Mouse (Mus musculus): Measurements from ENCODE around the gene Ccn2. TPM values are rescaled to one million over a fixed set of nuclear protein-coding genes. Genes with fewer than 3 reads are reported as not detected.

Gene Ccn2
- polyA plus RNA-seq, 1 experiment from 2014 or later: 3.3 TPM

DNA sequence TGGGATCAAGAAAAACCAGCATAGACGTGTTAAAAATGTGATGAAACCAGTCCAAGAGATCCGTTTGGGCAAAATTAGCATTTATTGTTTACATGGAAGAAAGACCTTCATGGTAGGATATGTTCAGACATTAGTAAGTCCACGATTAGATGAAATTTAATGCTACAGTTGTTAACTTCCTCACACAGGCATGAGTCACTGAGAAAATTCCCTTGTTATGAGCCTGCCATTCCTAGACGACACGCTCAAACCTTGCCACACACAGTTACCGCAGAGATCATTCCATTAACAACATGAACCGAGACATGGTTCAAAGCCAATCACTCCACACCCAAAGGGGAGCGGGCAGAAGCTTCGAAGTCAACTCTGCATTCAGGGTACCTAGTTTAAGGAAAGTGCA is 6.0 kb upstream of the Ccn2 start:
- Histone ChIP-seq H3K27me3 (ENCODE audit: control insufficient read depth, insufficient read depth, low read length) (no peaks in the 10 kb centered on the region), H3K27ac (no peak overlapping the region), H3K36me3 (replicated peaks; ENCODE audit: control insufficient read depth, insufficient read depth) (no peaks in the 10 kb centered on the region), H3K4me2 (replicated peaks) (no peak overlapping the region), H3K4me3 (replicated peaks; ENCODE audit: low read length) (no peak overlapping the region), H3K9ac (no peak overlapping the region), H3K4me1 (replicated peaks; ENCODE audit: control insufficient read depth, insufficient read depth, low read length) (no peaks in the 10 kb centered on the region), H3K9me3 (ENCODE audit: control insufficient read depth, low read length) (no peaks in the 10 kb centered on the region)
- 92% methylated on average over 9 of the region's 9 CpGs for WGBS
- ATAC-seq (ENCODE audit: low FRiP score) (no peak), DNase-seq (ENCODE audit: low spot score) (no peak)

DNA sequence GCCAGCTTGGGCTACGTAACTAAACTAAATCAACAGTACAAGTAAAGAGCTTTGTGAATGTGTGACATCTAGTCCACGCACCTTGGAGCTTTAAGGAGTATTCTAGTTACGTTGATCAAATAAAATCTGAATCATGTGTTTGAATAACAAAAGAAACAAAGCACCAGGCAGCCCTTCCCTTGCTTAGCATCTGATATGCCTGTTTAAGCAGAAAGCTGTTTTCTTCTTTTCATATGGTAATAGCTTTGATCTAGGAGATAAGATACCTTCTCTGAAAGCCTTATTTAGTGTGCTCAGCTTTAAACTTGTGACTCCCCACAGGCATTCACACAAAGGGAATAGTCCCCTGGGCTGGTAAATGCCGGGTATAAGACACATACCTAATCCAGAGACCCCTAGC is 4.7 kb upstream of the Ccn2 start:
- no peak for DNase-seq (ENCODE audit: low spot score)
- H3K4me1 ChIP-seq (replicated peaks; ENCODE audit: control insufficient read depth, insufficient read depth, low read length): no peaks in the 10 kb centered on the region
- H3K9ac ChIP-seq: no peak overlapping the region
- H3K27me3 ChIP-seq (ENCODE audit: control insufficient read depth, insufficient read depth, low read length): no peaks in the 10 kb centered on the region
- no peaks in the 10 kb centered on the region for H3K9me3 ChIP-seq (ENCODE audit: control insufficient read depth, low read length)
- no peak overlapping the region for H3K4me2 ChIP-seq (replicated peaks)
- H3K36me3 ChIP-seq (replicated peaks; ENCODE audit: control insufficient read depth, insufficient read depth): no peaks in the 10 kb centered on the region
- WGBS: 33% methylated on average over 4 of the region's 4 CpGs
- no peak overlapping the region for H3K27ac ChIP-seq
- ATAC-seq (ENCODE audit: low FRiP score): no peak
- H3K4me3 ChIP-seq (replicated peaks; ENCODE audit: low read length): no peak overlapping the region

DNA sequence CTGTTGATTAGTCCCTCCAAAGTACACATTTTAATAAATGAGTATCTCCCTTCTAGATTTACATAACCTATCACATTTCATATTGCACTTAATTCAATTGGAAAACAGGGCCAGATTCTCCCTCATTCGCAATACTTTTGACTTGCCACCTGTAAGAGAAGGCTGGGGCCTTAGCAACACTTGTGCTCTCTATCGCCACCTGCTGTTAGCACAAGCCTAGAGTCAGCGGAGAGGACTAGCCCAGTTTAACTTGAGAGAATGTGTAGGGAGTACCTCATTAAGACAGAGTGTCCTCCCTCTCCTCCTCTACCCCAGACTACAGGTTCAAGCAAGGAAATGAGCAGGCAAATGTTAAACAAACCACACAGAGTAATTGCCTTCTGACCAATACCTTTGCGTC is 4.1 kb upstream of the Ccn2 start:
- no peak for ATAC-seq (ENCODE audit: low FRiP score)
- no peaks in the 10 kb centered on the region; the same call in 1 of the 2 replicates for H3K4me1 ChIP-seq (replicated peaks; ENCODE audit: control insufficient read depth, insufficient read depth, low read length)
- H3K4me3 ChIP-seq (replicated peaks; ENCODE audit: low read length): no peak overlapping the region
- no peak overlapping the region for H3K9ac ChIP-seq
- H3K27me3 ChIP-seq (ENCODE audit: control insufficient read depth, insufficient read depth, low read length): no peaks in the 10 kb centered on the region
- H3K36me3 ChIP-seq (replicated peaks; ENCODE audit: control insufficient read depth, insufficient read depth): no peaks in the 10 kb centered on the region
- WGBS: 12% methylated on average over 4 of the region's 4 CpGs
- H3K27ac ChIP-seq: no peak overlapping the region
- H3K9me3 ChIP-seq (ENCODE audit: control insufficient read depth, low read length): no peaks in the 10 kb centered on the region
- no peak overlapping the region for H3K4me2 ChIP-seq (replicated peaks)
- DNase-seq (ENCODE audit: low spot score): peak; percentile 89

DNA sequence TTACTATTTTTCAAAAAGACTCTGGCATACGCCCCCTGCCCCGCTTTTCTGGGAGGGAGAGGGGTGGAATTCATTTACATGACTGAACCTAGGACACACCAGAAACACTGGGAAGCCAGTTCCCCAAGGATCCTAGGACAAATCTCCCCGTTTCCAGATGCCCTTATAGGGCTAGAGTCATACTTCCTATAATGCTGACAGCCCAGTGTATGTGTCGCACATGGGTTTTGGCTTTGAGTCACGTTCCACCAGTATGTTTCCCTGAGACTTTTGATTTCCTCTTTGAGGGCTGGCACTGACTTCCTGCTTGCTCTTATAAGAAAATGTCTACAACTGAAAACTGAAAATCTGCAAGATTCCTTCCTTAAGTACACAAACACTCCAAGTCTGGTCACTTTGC is 3.5 kb upstream of the Ccn2 start:
- WGBS: 68% methylated on average over 5 of the region's 5 CpGs

DNA sequence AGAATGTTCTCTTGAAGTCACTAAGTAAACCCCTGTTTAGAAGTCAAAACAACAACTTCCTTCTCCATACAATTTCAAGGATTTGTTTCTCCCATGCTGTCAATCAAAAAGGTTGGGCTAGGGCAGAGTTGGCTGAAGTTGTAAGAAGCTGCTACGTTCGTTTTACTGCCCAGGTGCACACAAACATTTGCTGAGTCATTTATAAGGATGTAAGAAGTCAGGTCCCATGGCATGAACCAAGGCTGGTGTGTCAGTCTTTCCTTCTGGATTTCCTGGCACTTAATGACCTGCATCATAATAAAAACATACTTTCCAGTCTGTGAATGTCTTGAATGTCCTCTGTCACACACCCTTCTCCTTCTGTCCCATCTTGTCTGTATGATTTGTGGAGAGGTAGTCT is 2.9 kb upstream of the Ccn2 start:
- ATAC-seq (ENCODE audit: low FRiP score) (no peak), DNase-seq (ENCODE audit: low spot score) (no peak)
- Histone ChIP-seq H3K4me3 (replicated peaks; ENCODE audit: low read length) (no peak overlapping the region), H3K9ac (no peak overlapping the region), H3K4me2 (replicated peaks) (no peak overlapping the region), H3K27ac (no peak overlapping the region), H3K4me1 (replicated peaks; ENCODE audit: control insufficient read depth, insufficient read depth, low read length) (no peaks in the 10 kb centered on the region; the same call in 1 of the 2 replicates), H3K9me3 (ENCODE audit: control insufficient read depth, low read length) (no peaks in the 10 kb centered on the region), H3K27me3 (ENCODE audit: control insufficient read depth, insufficient read depth, low read length) (no peaks in the 10 kb centered on the region), H3K36me3 (replicated peaks; ENCODE audit: control insufficient read depth, insufficient read depth) (no peaks in the 10 kb centered on the region)
- 70% methylated on average over 2 of the region's 2 CpGs for WGBS

More for the DNA sequence above, 3.5 kb upstream of the Ccn2 start:
- Histone ChIP-seq H3K4me2 (replicated peaks) (no peak overlapping the region), H3K27me3 (ENCODE audit: control insufficient read depth, insufficient read depth, low read length) (no peaks in the 10 kb centered on the region), H3K4me1 (replicated peaks; ENCODE audit: control insufficient read depth, insufficient read depth, low read length) (no peaks in the 10 kb centered on the region; the same call in 1 of the 2 replicates), H3K4me3 (replicated peaks; ENCODE audit: low read length) (no peak overlapping the region), H3K9ac (no peak overlapping the region), H3K27ac (no peak overlapping the region), H3K9me3 (ENCODE audit: control insufficient read depth, low read length) (no peaks in the 10 kb centered on the region), H3K36me3 (replicated peaks; ENCODE audit: control insufficient read depth, insufficient read depth) (no peaks in the 10 kb centered on the region)
- ATAC-seq (ENCODE audit: low FRiP score) (no peak), DNase-seq (ENCODE audit: low spot score) (no peak)

DNA sequence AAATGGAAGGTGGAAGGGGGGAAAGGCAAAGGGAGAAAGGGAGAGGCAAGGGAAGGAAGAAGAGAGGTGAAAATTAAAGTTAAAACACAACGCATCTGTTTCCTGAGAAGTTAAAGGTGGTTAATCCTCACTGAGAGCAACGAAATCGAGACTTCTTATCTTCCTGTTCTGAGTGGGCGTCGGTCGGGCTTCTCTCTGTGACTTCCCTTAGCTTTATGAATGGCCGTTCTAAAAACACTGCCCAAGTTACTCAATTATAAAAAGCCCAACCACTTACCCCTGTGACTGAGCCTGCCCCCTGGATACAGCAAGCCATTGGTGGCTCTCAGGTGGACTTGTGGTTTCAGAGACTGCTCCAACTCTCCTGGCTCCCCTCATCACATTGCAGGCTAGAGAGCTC is 2.3 kb upstream of the Ccn2 start:
- ATAC-seq (ENCODE audit: low FRiP score) (no peak), DNase-seq (ENCODE audit: low spot score) (no peak)
- Histone ChIP-seq H3K4me3 (replicated peaks; ENCODE audit: low read length) (no peak overlapping the region), H3K9ac (no peak overlapping the region), H3K9me3 (ENCODE audit: control insufficient read depth, low read length) (no peaks in the 10 kb centered on the region), H3K27me3 (ENCODE audit: control insufficient read depth, insufficient read depth, low read length) (no peaks in the 10 kb centered on the region), H3K36me3 (replicated peaks; ENCODE audit: control insufficient read depth, insufficient read depth) (no peaks in the 10 kb centered on the region), H3K4me2 (replicated peaks) (no peak overlapping the region), H3K4me1 (replicated peaks; ENCODE audit: control insufficient read depth, insufficient read depth, low read length) (no peaks in the 10 kb centered on the region; the same call in 1 of the 2 replicates), H3K27ac (no peak overlapping the region)
- WGBS: 84% methylated on average over 7 of the region's 7 CpGs

DNA sequence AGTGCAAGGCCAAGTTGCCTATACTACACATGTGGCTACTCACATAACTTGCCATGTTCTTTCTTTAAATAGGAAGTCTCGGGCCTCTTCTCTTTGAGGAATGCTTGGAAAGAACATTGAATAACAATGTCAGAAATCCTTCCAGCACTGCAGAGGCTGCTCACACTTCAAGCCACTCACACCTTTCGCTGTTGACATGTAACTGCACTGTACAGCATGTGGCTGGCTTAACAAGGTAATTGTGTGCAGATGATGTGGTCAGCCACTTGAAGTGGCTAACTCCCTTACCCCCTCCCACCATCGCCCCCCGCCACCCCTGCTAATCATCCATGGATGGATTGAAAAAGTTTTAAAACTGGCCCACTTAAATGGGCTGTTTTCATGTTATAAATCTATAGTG is 1.7 kb upstream of the Ccn2 start:
- Histone ChIP-seq H3K27ac (no peak overlapping the region), H3K4me1 (replicated peaks; ENCODE audit: control insufficient read depth, insufficient read depth, low read length) (no peaks in the 10 kb centered on the region; the same call in 1 of the 2 replicates), H3K36me3 (replicated peaks; ENCODE audit: control insufficient read depth, insufficient read depth) (no peaks in the 10 kb centered on the region), H3K9ac (no peak overlapping the region), H3K9me3 (ENCODE audit: control insufficient read depth, low read length) (no peaks in the 10 kb centered on the region), H3K4me2 (replicated peaks) (no peak overlapping the region), H3K27me3 (ENCODE audit: control insufficient read depth, insufficient read depth, low read length) (no peaks in the 10 kb centered on the region), H3K4me3 (replicated peaks; ENCODE audit: low read length) (no peak overlapping the region)
- ATAC-seq (ENCODE audit: low FRiP score) (no peak), DNase-seq (ENCODE audit: low spot score) (no peak)
- 82% methylated on average over 4 of the region's 4 CpGs for WGBS

DNA sequence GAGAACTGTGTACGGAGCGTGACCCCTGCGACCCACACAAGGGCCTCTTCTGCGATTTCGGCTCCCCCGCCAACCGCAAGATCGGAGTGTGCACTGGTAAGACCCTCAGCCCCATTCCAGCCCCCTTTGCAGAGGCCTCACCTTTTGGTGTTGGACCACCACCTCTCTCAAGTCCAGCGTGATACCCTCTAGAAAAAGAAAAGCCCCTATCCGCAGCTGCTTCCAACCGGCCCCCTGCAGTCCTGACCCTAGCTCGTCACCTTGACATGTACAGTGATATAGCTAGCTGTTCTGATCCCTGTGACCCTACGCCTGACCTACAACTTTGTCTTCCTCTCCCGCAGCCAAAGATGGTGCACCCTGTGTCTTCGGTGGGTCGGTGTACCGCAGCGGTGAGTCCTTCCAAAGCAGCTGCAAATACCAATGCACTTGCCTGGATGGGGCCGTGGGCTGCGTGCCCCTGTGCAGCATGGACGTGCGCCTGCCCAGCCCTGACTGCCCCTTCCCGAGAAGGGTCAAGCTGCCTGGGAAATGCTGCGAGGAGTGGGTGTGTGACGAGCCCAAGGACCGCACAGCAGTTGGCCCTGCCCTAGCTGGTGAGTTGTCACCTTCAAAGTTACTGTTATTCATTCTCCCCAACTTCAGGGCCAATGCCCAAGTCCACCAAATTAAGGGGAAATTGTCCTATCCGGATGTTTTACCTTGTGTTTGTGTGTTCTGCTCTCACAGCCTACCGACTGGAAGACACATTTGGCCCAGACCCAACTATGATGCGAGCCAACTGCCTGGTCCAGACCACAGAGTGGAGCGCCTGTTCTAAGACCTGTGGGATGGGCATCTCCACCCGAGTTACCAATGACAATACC is 994 bp downstream of the Ccn2 start:
- WGBS: 12% methylated on average over 31 of the region's 31 CpGs
- peak overlapping the region; percentile 64 for H3K9ac ChIP-seq
- H3K27me3 ChIP-seq (ENCODE audit: control insufficient read depth, insufficient read depth, low read length): no peaks in the 10 kb centered on the region

DNA sequence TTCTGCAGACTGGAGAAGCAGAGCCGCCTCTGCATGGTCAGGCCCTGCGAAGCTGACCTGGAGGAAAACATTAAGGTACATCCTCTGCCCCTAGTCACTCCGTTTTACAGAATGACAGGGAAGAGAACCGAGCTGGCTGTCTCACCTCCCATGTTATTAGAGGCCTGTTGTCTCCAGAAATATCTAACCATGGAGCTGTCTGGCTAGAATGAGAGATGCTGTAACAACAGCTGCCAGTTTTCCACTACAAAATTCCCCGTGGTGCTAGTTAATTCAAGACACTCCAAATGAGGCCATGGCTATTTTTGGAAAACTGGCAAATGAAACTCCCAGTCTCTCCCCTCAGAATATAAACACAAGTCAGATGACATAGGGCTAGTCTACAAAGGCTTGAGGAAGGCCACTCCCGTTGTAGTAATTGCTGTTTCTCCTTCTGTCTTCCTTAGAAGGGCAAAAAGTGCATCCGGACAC is 1.7 kb downstream of the Ccn2 start:
- Histone ChIP-seq H3K27ac (no peak overlapping the region), H3K27me3 (ENCODE audit: control insufficient read depth, insufficient read depth, low read length) (no peaks in the 10 kb centered on the region), H3K36me3 (replicated peaks; ENCODE audit: control insufficient read depth, insufficient read depth) (no peaks in the 10 kb centered on the region), H3K4me2 (replicated peaks) (peak overlapping the region; percentile 56), H3K9ac (no peak overlapping the region), H3K4me1 (replicated peaks; ENCODE audit: control insufficient read depth, insufficient read depth, low read length) (no peaks in the 10 kb centered on the region; the same call in 1 of the 2 replicates), H3K9me3 (ENCODE audit: control insufficient read depth, low read length) (no peaks in the 10 kb centered on the region), H3K4me3 (replicated peaks; ENCODE audit: low read length) (no peak overlapping the region)
- 61% methylated on average over 7 of the region's 7 CpGs for WGBS
- ATAC-seq (ENCODE audit: low FRiP score) (no peak), DNase-seq (ENCODE audit: low spot score) (no peak)

More for the DNA sequence above, 994 bp downstream of the Ccn2 start:
- ATAC-seq (ENCODE audit: low FRiP score) (peak; percentile 11; the same call in 1 of the 2 replicates), DNase-seq (ENCODE audit: low spot score) (peak; percentile 64)
- peak overlapping the region; percentile 56 for H3K4me2 ChIP-seq (replicated peaks)
- H3K27ac ChIP-seq: peak overlapping the region; percentile 57
- H3K36me3 ChIP-seq (replicated peaks; ENCODE audit: control insufficient read depth, insufficient read depth): no peaks in the 10 kb centered on the region
- no peaks in the 10 kb centered on the region for H3K9me3 ChIP-seq (ENCODE audit: control insufficient read depth, low read length)
- no peaks in the 10 kb centered on the region; the same call in 1 of the 2 replicates for H3K4me1 ChIP-seq (replicated peaks; ENCODE audit: control insufficient read depth, insufficient read depth, low read length)
- peak overlapping the region; percentile 50 for H3K4me3 ChIP-seq (replicated peaks; ENCODE audit: low read length)
